Mouse (Mus musculus) 416B (cell line): ENCODE measurements around the gene Plin3.
A peak's percentile ranks its signal among the peaks of the same experiment; 100 is the strongest.

Experiments used
- DNase-seq: peaks from one replicate; pipeline ENCODE4 v3.0.0; 2011; ENCODE audit warnings: low read depth

Plin3 gene

GRCm38 (mm10) chr17:56292531-56293222 is at the start of gene Plin3:
TSS of gene Plin3 (minus strand) at chr17:56292873.
- DNase-seq: no peak

- no peak for DNase-seq
These were observed 48.0 kb upstream of the Plin3 start for GRCm38 (mm10) chr17:56340717-56341116.

- peak; percentile 63 for DNase-seq
These were observed 46.2 kb upstream of the Plin3 start for GRCm38 (mm10) chr17:56338909-56339308.

GRCm38 (mm10) chr17:56337791-56338190 is 45.1 kb upstream of the Plin3 start:
- DNase-seq: peak; percentile 57

GRCm38 (mm10) chr17:56337190-56337589 is 44.5 kb upstream of the Plin3 start:
- peak; percentile 89 for DNase-seq

- peak; percentile 29 for DNase-seq
These were observed 40.3 kb upstream of the Plin3 start for GRCm38 (mm10) chr17:56332987-56333386.

- no peak for DNase-seq
These were observed 38.6 kb upstream of the Plin3 start for GRCm38 (mm10) chr17:56331256-56331655.

- DNase-seq: no peak
These were observed 37.7 kb upstream of the Plin3 start for GRCm38 (mm10) chr17:56330345-56330744.

- DNase-seq: no peak
These were observed 36.6 kb upstream of the Plin3 start for GRCm38 (mm10) chr17:56329267-56329666.

GRCm38 (mm10) chr17:56326153-56327147 is 33.8 kb upstream of the Plin3 start:
- peak; percentile 40 for DNase-seq

- DNase-seq: peak; percentile 100
These were observed 32.9 kb upstream of the Plin3 start, which contains the start of gene Kdm4b for GRCm38 (mm10) chr17:56325450-56326152. TSS of gene Kdm4b (plus strand) at chr17:56326062.

- peak; percentile 30 for DNase-seq
These were observed 31.7 kb upstream of the Plin3 start for GRCm38 (mm10) chr17:56324419-56324818.

GRCm38 (mm10) chr17:56309191-56309945 is 16.7 kb upstream of the Plin3 start:
- DNase-seq: no peak

- DNase-seq: no peak
These were observed 15.4 kb upstream of the Plin3 start for GRCm38 (mm10) chr17:56308088-56308487.

- no peak for DNase-seq
These were observed 13.2 kb upstream of the Plin3 start for GRCm38 (mm10) chr17:56305826-56306225.

- no peak for DNase-seq
These were observed 12.5 kb upstream of the Plin3 start for GRCm38 (mm10) chr17:56305156-56305555.

- DNase-seq: no peak
These were observed 12.0 kb upstream of the Plin3 start for GRCm38 (mm10) chr17:56304718-56305117.

- DNase-seq: peak; percentile 96
These were observed 11.3 kb upstream of the Plin3 start for GRCm38 (mm10) chr17:56303847-56304586.

GRCm38 (mm10) chr17:56303160-56303846 is 10.6 kb upstream of the Plin3 start, which contains the start of gene Uhrf1:
TSS of gene Uhrf1 (plus strand) at chr17:56303321.
- DNase-seq: peak; percentile 98
